ENCODE assay signal across 8 mouse cellular contexts in genomic region chr14:25522415-25522814, GRCm38 (mm10).
DNase-seq lines count a peak whose midpoint lies in the region; ATAC-seq lines count a peak whose summit lies in the region.

No protein-coding gene starts in this region.

- peak overlapping the region; percentile 57 for H3K9ac ChIP-seq in heart, embryonic 13.5 days
- peak overlapping the region; percentile 59 for H3K9ac ChIP-seq in liver, embryonic 13.5 days

- no peaks in the 10 kb centered on the region for H3K27me3 ChIP-seq in heart, embryonic 13.5 days (replicated peaks)
- no peaks in the 10 kb centered on the region for H3K27me3 ChIP-seq in embryonic facial prominence, embryonic 10.5 days (replicated peaks; ENCODE audit: low read depth, poor library complexity, severe bottlenecking)
- H3K27me3 ChIP-seq in liver, embryonic 13.5 days = no peaks in the 10 kb centered on the region

- H3K4me3 ChIP-seq in heart, embryonic 13.5 days = no peak overlapping the region
- no peak overlapping the region for H3K4me3 ChIP-seq in embryonic facial prominence, embryonic 10.5 days
- no peak overlapping the region for H3K4me3 ChIP-seq in liver, embryonic 13.5 days (replicated peaks)

- no peak for ATAC-seq in heart, embryonic 13.5 days (ENCODE audit: extremely low read depth, insufficient number of reproducible peaks, low FRiP score, low TSS enrichment)
- ATAC-seq in liver, embryonic 13.5 days (ENCODE audit: low read depth) = peak; percentile 85
- no peak for ATAC-seq in activated CD4-positive, CD25-positive, alpha-beta regulatory T cell, adult 4 months

- WGBS in heart, embryonic 13.5 days = 18% methylated on average over 4 of the region's 4 CpGs
- WGBS in embryonic facial prominence, embryonic 10.5 days = 42% methylated on average over 4 of the region's 4 CpGs
- 14% methylated on average over 4 of the region's 4 CpGs for WGBS in liver, embryonic 13.5 days (ENCODE audit: insufficient replicate concordance)

- intact Hi-C loops in heart, postnatal 14 days (cut with DNase I) = loop anchor here (2.0 kb wide), 1 partner anchor 62 kb away; no protein-coding TSS in a partner anchor
- intact Hi-C loops in left cerebral cortex, postnatal 25 days (cut with DNase I) = no loop called here

- H3K4me1 ChIP-seq in heart, embryonic 13.5 days = peaks cover 98% of the 10 kb centered on the region
- H3K4me1 ChIP-seq in embryonic facial prominence, embryonic 10.5 days = peaks cover 83% of the 10 kb centered on the region
- peaks cover 100% of the 10 kb centered on the region for H3K4me1 ChIP-seq in liver, embryonic 13.5 days (replicated peaks)

- no peak overlapping the region for H3K4me2 ChIP-seq in heart, embryonic 13.5 days
- peak overlapping the region; percentile 31; the same call in 1 of the 2 replicates for H3K4me2 ChIP-seq in liver, embryonic 13.5 days

- peaks cover 11% of the 10 kb centered on the region for H3K36me3 ChIP-seq in heart, embryonic 13.5 days
- H3K36me3 ChIP-seq in embryonic facial prominence, embryonic 10.5 days (replicated peaks) = peaks cover 63% of the 10 kb centered on the region
- peaks cover 4% of the 10 kb centered on the region; the same call in 1 of the 2 replicates for H3K36me3 ChIP-seq in liver, embryonic 13.5 days

- DNase-seq in heart, postnatal 14 days = no peak
- peak; percentile 24 for DNase-seq in ES-CJ7 (ENCODE audit: low read depth, low spot score)
- no peak for DNase-seq in embryonic facial prominence, embryonic 10.5 days (ENCODE audit: low spot score)
- DNase-seq in liver, embryonic 13.5 days = peak; percentile 83
- no peak for DNase-seq in left cerebral cortex, postnatal 25 days (ENCODE audit: low spot score in 2 of 2)
- DNase-seq in retina, postnatal 1 day = no peak

- H3K27ac ChIP-seq in heart, embryonic 13.5 days (replicated peaks) = peak overlapping the region; percentile 86
- H3K27ac ChIP-seq in embryonic facial prominence, embryonic 10.5 days (replicated peaks) = peak overlapping the region; percentile 69
- peak overlapping the region; percentile 90 for H3K27ac ChIP-seq in liver, embryonic 13.5 days

- no peaks in the 10 kb centered on the region for H3K9me3 ChIP-seq in heart, embryonic 13.5 days
- H3K9me3 ChIP-seq in embryonic facial prominence, embryonic 10.5 days = no peaks in the 10 kb centered on the region
- H3K9me3 ChIP-seq in liver, embryonic 13.5 days (replicated peaks) = no peaks in the 10 kb centered on the region

Comparison
In these comparisons a context has a peak if more than half of its experiments do, and no peak if none do; other contexts are left out.
1. DNase-seq: peak in ES-CJ7 (single experiment) and liver, embryonic 13.5 days (single experiment); none in heart, postnatal 14 days (0 of 2), embryonic facial prominence, embryonic 10.5 days (single experiment), left cerebral cortex, postnatal 25 days (0 of 2) and retina, postnatal 1 day (single experiment).
2. Peak in every context shown above with its lines, with median percentiles within 50 percentile points of each other: H3K27ac ChIP-seq.